Mouse (Mus musculus): ENCODE measurements around the gene Olfr1288. TPM values are rescaled to one million over a fixed set of nuclear protein-coding genes. Genes with fewer than 3 reads are reported as not detected.

Olfr1288 gene
- not detected in 2 replicates for polyA plus RNA-seq (2014; fragmentation: Nextera tagmentation; extraction: Ambion mirVana)

DNA sequence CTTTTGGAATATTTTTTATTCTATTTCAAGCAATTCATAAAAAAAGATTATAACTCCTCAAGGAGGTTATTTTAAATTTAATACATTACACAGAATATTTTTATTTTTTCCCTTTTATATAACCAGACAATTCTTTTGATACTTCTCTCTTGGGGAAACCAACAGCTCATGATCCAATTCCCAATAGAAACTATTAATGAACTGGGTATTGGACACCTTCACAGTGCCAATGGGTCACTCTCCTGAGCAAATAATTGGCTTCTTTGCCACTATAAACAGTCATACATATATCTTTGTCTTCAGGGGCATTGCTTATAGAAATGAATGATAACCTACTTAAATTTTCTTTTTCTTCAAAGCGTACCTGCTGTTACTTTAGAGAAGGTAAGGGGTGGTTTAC lies at the start of gene Olfr1288:
Gene Olfr1288 (plus strand): TSS at position 301 of the 400 bp plus-strand sequence.
- no peaks in the 10 kb centered on the region for H3K9me3 ChIP-seq (ENCODE audit: low read depth, low read length)
- no peak within 1 kb of the TSS for H3K9ac ChIP-seq

DNA sequence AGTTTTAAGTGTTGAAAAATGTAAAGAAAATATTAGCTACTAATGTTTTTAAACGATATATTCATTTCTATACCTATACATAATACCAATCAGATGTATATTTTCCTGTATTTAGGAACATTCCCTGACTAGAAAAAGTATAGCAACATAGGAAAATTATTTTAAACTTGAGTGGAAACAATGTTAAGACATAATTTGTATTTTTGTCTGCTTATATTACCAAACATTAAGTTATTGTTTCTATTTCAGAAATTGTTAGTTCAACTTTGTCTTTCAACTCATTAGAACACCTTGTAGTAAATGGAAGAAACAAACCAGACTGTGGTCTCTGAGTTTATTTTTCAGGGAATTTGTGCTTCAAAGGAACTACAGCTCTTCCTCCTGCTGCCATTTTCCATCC lies 25.1 kb upstream of the Olfr1288 start, which contains the start of gene Olfr1287:
Gene Olfr1287 (plus strand): TSS at position 301 of the 400 bp plus-strand sequence.
- Histone ChIP-seq H3K4me2 (no peak within 1 kb of the TSS), H3K4me1 (ENCODE audit: insufficient read depth) (no peaks in the 10 kb centered on the region), H3K4me3 (ENCODE audit: low read depth, low read length) (no peak within 1 kb of the TSS), H3K36me3 (ENCODE audit: insufficient read depth) (no peaks in the 10 kb centered on the region), H3K27me3 (ENCODE audit: insufficient read depth, low read length) (no peaks in the 10 kb centered on the region), H3K9me3 (ENCODE audit: low read depth, low read length) (no peaks in the 10 kb centered on the region), H3K9ac (no peak within 1 kb of the TSS), H3K27ac (ENCODE audit: low read depth) (no peak within 1 kb of the TSS)
- TF ChIP-seq CTCF (IDR thresholded peaks at IDR 0.05; ENCODE audit: low read depth): no peak
- DNase-seq: no peak
- no peak for ATAC-seq (ENCODE audit: insufficient read depth)
- WGBS: 68% methylated on average over 1 of the region's 1 CpGs

More for the DNA sequence above, at the start of gene Olfr1288:
- H3K4me2 ChIP-seq: no peak within 1 kb of the TSS
- H3K4me1 ChIP-seq (ENCODE audit: insufficient read depth): no peaks in the 10 kb centered on the region
- no peaks in the 10 kb centered on the region for H3K27me3 ChIP-seq (ENCODE audit: insufficient read depth, low read length)
- TF ChIP-seq CTCF (IDR thresholded peaks at IDR 0.05; ENCODE audit: low read depth): no peak
- DNase-seq (no peak), ATAC-seq (ENCODE audit: insufficient read depth) (no peak)
- no peak within 1 kb of the TSS for H3K4me3 ChIP-seq (ENCODE audit: low read depth, low read length)
- no peak within 1 kb of the TSS for H3K27ac ChIP-seq (ENCODE audit: low read depth)
- H3K36me3 ChIP-seq (ENCODE audit: insufficient read depth): no peaks in the 10 kb centered on the region
- WGBS: 90% methylated on average over 1 of the region's 1 CpGs

DNA sequence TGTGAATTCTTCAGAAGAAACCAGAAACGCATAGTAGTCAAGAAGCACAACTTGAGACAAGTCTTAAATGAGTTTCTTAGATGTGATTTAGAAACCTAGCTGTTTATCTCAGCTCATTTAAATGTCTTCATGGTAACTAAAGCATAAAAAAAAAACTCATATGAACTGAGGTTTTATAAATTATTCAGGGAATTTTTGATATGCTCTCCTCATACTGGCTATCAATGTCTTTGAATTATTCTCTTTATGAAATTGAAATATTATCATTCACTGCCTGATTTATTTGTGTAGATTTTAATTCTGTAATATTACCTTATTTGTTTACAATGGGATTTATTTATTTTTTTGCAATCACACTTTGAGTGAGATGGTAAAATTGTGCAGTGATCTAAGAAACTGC lies 6.6 kb downstream of the Olfr1288 start, which contains the start of gene Olfr1289:
Gene Olfr1289 (plus strand): TSS at position 301 of the 400 bp plus-strand sequence.
- Histone ChIP-seq H3K27ac (ENCODE audit: low read depth) (no peak within 1 kb of the TSS), H3K9me3 (ENCODE audit: low read depth, low read length) (no peaks in the 10 kb centered on the region), H3K9ac (no peak within 1 kb of the TSS), H3K4me3 (ENCODE audit: low read depth, low read length) (no peak within 1 kb of the TSS), H3K4me1 (ENCODE audit: insufficient read depth) (no peaks in the 10 kb centered on the region), H3K4me2 (no peak within 1 kb of the TSS), H3K36me3 (ENCODE audit: insufficient read depth) (no peaks in the 10 kb centered on the region), H3K27me3 (ENCODE audit: insufficient read depth, low read length) (no peaks in the 10 kb centered on the region)
- WGBS: 76% methylated on average over 1 of the region's 1 CpGs
- DNase-seq: no peak
- no peak for TF ChIP-seq CTCF (IDR thresholded peaks at IDR 0.05; ENCODE audit: low read depth)
- no peak for ATAC-seq (ENCODE audit: insufficient read depth)

GRCm38 (mm10) chr2:111493729-111494128 lies 19.8 kb downstream of the Olfr1288 start, which contains the start of gene Olfr1290:
Gene Olfr1290, minus strand, starts transcription at chr2:111493829.
- H3K27me3 ChIP-seq (ENCODE audit: insufficient read depth, low read length): no peaks in the 10 kb centered on the region
- TF ChIP-seq CTCF (IDR thresholded peaks at IDR 0.05; ENCODE audit: low read depth): no peak
- no peak within 1 kb of the TSS for H3K27ac ChIP-seq (ENCODE audit: low read depth)
- no peak within 1 kb of the TSS for H3K4me2 ChIP-seq
- ATAC-seq (ENCODE audit: insufficient read depth): no peak
- no peaks in the 10 kb centered on the region for H3K9me3 ChIP-seq (ENCODE audit: low read depth, low read length)
- WGBS: 71% methylated on average over 5 of the region's 5 CpGs
- H3K4me3 ChIP-seq (ENCODE audit: low read depth, low read length): no peak within 1 kb of the TSS
- no peak within 1 kb of the TSS for H3K9ac ChIP-seq
- no peaks in the 10 kb centered on the region for H3K4me1 ChIP-seq (ENCODE audit: insufficient read depth)
- no peak for DNase-seq
- H3K36me3 ChIP-seq (ENCODE audit: insufficient read depth): no peaks in the 10 kb centered on the region

GRCm38 (mm10) chr2:111496880-111497279 lies 23.0 kb downstream of the Olfr1288 start, which contains the start of gene Olfr1291-ps1:
Gene Olfr1291-ps1, plus strand, starts transcription at chr2:111497180.
- DNase-seq (no peak), ATAC-seq (ENCODE audit: insufficient read depth) (no peak)
- TF ChIP-seq CTCF (IDR thresholded peaks at IDR 0.05; ENCODE audit: low read depth): no peak
- H3K4me2 ChIP-seq: no peak within 1 kb of the TSS
- H3K9ac ChIP-seq: no peak within 1 kb of the TSS
- no peak within 1 kb of the TSS for H3K4me3 ChIP-seq (ENCODE audit: low read depth, low read length)
- H3K9me3 ChIP-seq (ENCODE audit: low read depth, low read length): no peaks in the 10 kb centered on the region
- no peaks in the 10 kb centered on the region for H3K36me3 ChIP-seq (ENCODE audit: insufficient read depth)
- no peaks in the 10 kb centered on the region for H3K27me3 ChIP-seq (ENCODE audit: insufficient read depth, low read length)
- WGBS: 86% methylated on average over 3 of the region's 3 CpGs
- H3K4me1 ChIP-seq (ENCODE audit: insufficient read depth): no peaks in the 10 kb centered on the region
- no peak within 1 kb of the TSS for H3K27ac ChIP-seq (ENCODE audit: low read depth)

GRCm38 (mm10) chr2:111517451-111517850 lies 43.5 kb downstream of the Olfr1288 start:
- Histone ChIP-seq H3K9ac (no peak overlapping the region), H3K9me3 (ENCODE audit: low read depth, low read length) (no peaks in the 10 kb centered on the region; the same call in 1 of the 2 replicates), H3K36me3 (ENCODE audit: insufficient read depth) (no peaks in the 10 kb centered on the region), H3K27me3 (ENCODE audit: insufficient read depth, low read length) (no peaks in the 10 kb centered on the region), H3K4me3 (ENCODE audit: low read depth, low read length) (no peak overlapping the region), H3K4me1 (ENCODE audit: insufficient read depth) (no peaks in the 10 kb centered on the region), H3K4me2 (no peak overlapping the region), H3K27ac (ENCODE audit: low read depth) (no peak overlapping the region)
- 88% methylated on average over 10 of the region's 10 CpGs for WGBS
- DNase-seq (no peak), ATAC-seq (ENCODE audit: insufficient read depth) (no peak)
- TF ChIP-seq CTCF (IDR thresholded peaks at IDR 0.05; ENCODE audit: low read depth): no peak

DNA sequence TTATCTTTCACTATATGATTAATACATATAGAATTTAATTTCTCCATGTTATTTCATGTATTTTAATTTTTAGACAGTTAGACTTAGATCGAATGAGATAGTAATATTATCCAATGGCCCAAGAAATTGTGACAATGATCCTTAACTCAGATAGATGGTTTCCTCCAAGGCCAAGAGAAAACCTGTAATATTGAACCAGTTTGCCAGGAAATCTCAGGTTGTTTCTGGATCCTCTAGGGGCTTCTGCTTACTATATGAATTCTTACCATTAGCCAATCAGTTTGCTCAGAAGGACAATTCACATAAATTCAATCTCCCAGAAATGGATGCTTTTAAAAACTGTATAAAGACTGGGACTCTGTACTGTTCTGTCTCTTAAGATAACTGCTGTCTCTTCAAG lies 51.0 kb downstream of the Olfr1288 start, which contains the start of gene Olfr1293-ps:
Gene Olfr1293-ps (plus strand): TSS at position 301 of the 400 bp plus-strand sequence.
- no peak for ATAC-seq (ENCODE audit: insufficient read depth)
- TF ChIP-seq CTCF (IDR thresholded peaks at IDR 0.05; ENCODE audit: low read depth): no peak

More for the DNA sequence above, 51.0 kb downstream of the Olfr1288 start, which contains the start of gene Olfr1293-ps:
- Histone ChIP-seq H3K4me1 (ENCODE audit: insufficient read depth) (no peaks in the 10 kb centered on the region), H3K27me3 (ENCODE audit: insufficient read depth, low read length) (no peaks in the 10 kb centered on the region), H3K27ac (ENCODE audit: low read depth) (no peak within 1 kb of the TSS), H3K9me3 (ENCODE audit: low read depth, low read length) (no peaks in the 10 kb centered on the region), H3K4me2 (no peak within 1 kb of the TSS), H3K36me3 (ENCODE audit: insufficient read depth) (no peaks in the 10 kb centered on the region), H3K9ac (no peak within 1 kb of the TSS), H3K4me3 (ENCODE audit: low read depth, low read length) (no peak within 1 kb of the TSS)
- no peak for DNase-seq
- WGBS: 88% methylated on average over 1 of the region's 1 CpGs

Other genes with a start within 250 kb of the Olfr1288 start
- not detected in 2 replicates for gene 4930430A15Rik, start 244.5 kb upstream of the Olfr1288 start, polyA plus RNA-seq (2014; fragmentation: Nextera tagmentation; extraction: Ambion mirVana)
- not detected in 2 replicates for gene Olfr1275, start 238.8 kb upstream of the Olfr1288 start, polyA plus RNA-seq (2014; fragmentation: Nextera tagmentation; extraction: Ambion mirVana)
- gene Olfr1276, start 219.6 kb upstream of the Olfr1288 start, polyA plus RNA-seq (2014; fragmentation: Nextera tagmentation; extraction: Ambion mirVana): not detected in 2 replicates
- not detected in 2 replicates for gene Olfr1277, start 200.0 kb upstream of the Olfr1288 start, polyA plus RNA-seq (2014; fragmentation: Nextera tagmentation; extraction: Ambion mirVana)
- not detected in 2 replicates for gene Olfr1278, start 184.0 kb upstream of the Olfr1288 start, polyA plus RNA-seq (2014; fragmentation: Nextera tagmentation; extraction: Ambion mirVana)
- not detected in 2 replicates for gene Olfr1279, start 173.5 kb upstream of the Olfr1288 start, polyA plus RNA-seq (2014; fragmentation: Nextera tagmentation; extraction: Ambion mirVana)
- gene Olfr1280, start 160.1 kb upstream of the Olfr1288 start, polyA plus RNA-seq (2014; fragmentation: Nextera tagmentation; extraction: Ambion mirVana): not detected in 2 replicates
- gene Olfr1281, start 147.6 kb upstream of the Olfr1288 start, polyA plus RNA-seq (2014; fragmentation: Nextera tagmentation; extraction: Ambion mirVana): not detected in 2 replicates
- gene Olfr1282, start 138.0 kb upstream of the Olfr1288 start, polyA plus RNA-seq (2014; fragmentation: Nextera tagmentation; extraction: Ambion mirVana): not detected in 2 replicates
- gene Olfr1283, start 107.3 kb upstream of the Olfr1288 start, polyA plus RNA-seq (2014; fragmentation: Nextera tagmentation; extraction: Ambion mirVana): not detected in 2 replicates
- gene Olfr1284, start 98.6 kb upstream of the Olfr1288 start, polyA plus RNA-seq (2014; fragmentation: Nextera tagmentation; extraction: Ambion mirVana): not detected in 2 replicates
- not detected in 2 replicates for gene Olfr1286, start 51.0 kb upstream of the Olfr1288 start, polyA plus RNA-seq (2014; fragmentation: Nextera tagmentation; extraction: Ambion mirVana)
- not detected in 2 replicates for gene Olfr1287, start 25.0 kb upstream of the Olfr1288 start, polyA plus RNA-seq (2014; fragmentation: Nextera tagmentation; extraction: Ambion mirVana)
- gene Olfr1289, start 6.7 kb downstream of the Olfr1288 start, polyA plus RNA-seq (2014; fragmentation: Nextera tagmentation; extraction: Ambion mirVana): not detected in 2 replicates
- not detected in 2 replicates for gene Olfr1290, start 19.7 kb downstream of the Olfr1288 start, polyA plus RNA-seq (2014; fragmentation: Nextera tagmentation; extraction: Ambion mirVana)
- gene Olfr1291-ps1, start 23.1 kb downstream of the Olfr1288 start, polyA plus RNA-seq (2014; fragmentation: Nextera tagmentation; extraction: Ambion mirVana): not detected in 2 replicates
- gene Olfr1293-ps, start 51.1 kb downstream of the Olfr1288 start, polyA plus RNA-seq (2014; fragmentation: Nextera tagmentation; extraction: Ambion mirVana): not detected in 2 replicates
- gene Olfr1294, start 66.2 kb downstream of the Olfr1288 start, polyA plus RNA-seq (2014; fragmentation: Nextera tagmentation; extraction: Ambion mirVana): not detected in 2 replicates
- gene Olfr1295, start 95.6 kb downstream of the Olfr1288 start, polyA plus RNA-seq (2014; fragmentation: Nextera tagmentation; extraction: Ambion mirVana): not detected in 2 replicates
- gene Olfr1297, start 152.4 kb downstream of the Olfr1288 start, polyA plus RNA-seq (2014; fragmentation: Nextera tagmentation; extraction: Ambion mirVana): not detected in 2 replicates
- gene Olfr1298, start 175.1 kb downstream of the Olfr1288 start, polyA plus RNA-seq (2014; fragmentation: Nextera tagmentation; extraction: Ambion mirVana): not detected in 2 replicates
- not detected in 2 replicates for gene Olfr1299, start 187.3 kb downstream of the Olfr1288 start, polyA plus RNA-seq (2014; fragmentation: Nextera tagmentation; extraction: Ambion mirVana)